Mouse (Mus musculus) forebrain, embryonic 11.5 days (tissue): ENCODE results near the gene Pak6. TPM values are rescaled to one million over a fixed set of nuclear protein-coding genes. Genes with fewer than 3 reads are reported as not detected.

Source experiments
- ATAC-seq: fragments of 200-750 bp; cut with Nextera tagmentation; replicated peaks from 2 replicates; pipeline ENCODE4 v1.8.0; 2017; ENCODE audit warnings: moderate TSS enrichment; ENCODE audit not compliant: low FRiP score
- DNase-seq: peaks from one replicate; pipeline ENCODE4 v3.0.0-alpha.2; 2017; ENCODE audit warnings: low spot score
- H3K27ac ChIP-seq: fragments of 300-500 bp; sonication (generic); 2 replicates; pipeline ENCODE4 v1.5.1; 2014; ENCODE audit warnings: low read depth, low read length
- H3K27me3 ChIP-seq: fragments of 300-500 bp; sonication (generic); 2 replicates; pipeline ENCODE4 v1.6.1; 2014; ENCODE audit warnings: mild to moderate bottlenecking, low read length, mixed read lengths; ENCODE audit not compliant: control insufficient read depth, insufficient read depth
- H3K36me3 ChIP-seq: fragments of 300-500 bp; sonication (generic); 2 replicates; pipeline ENCODE4 v1.6.1; 2014; ENCODE audit warnings: mild to moderate bottlenecking, low read length, moderate library complexity, mixed read lengths; ENCODE audit not compliant: control insufficient read depth, insufficient read depth
- H3K4me1 ChIP-seq: fragments of 300-500 bp; sonication (generic); replicated peaks from 2 replicates; pipeline ENCODE4 v1.6.1; 2014; ENCODE audit warnings: low read length, mixed read lengths; ENCODE audit not compliant: control insufficient read depth, insufficient read depth
- H3K4me2 ChIP-seq: fragments of 300-500 bp; sonication (generic); 2 replicates; pipeline ENCODE4 v1.6.1; 2014; ENCODE audit warnings: low read depth, mild to moderate bottlenecking, low read length, moderate library complexity, mixed read lengths; ENCODE audit not compliant: severe bottlenecking
- H3K4me3 ChIP-seq: fragments of 300-500 bp; sonication (generic); 2 replicates; pipeline ENCODE4 v1.5.1; 2014; ENCODE audit warnings: low read depth, low read length
- H3K9ac ChIP-seq: fragments of 300-500 bp; sonication (generic); 2 replicates; pipeline ENCODE4 v1.6.1; 2014; ENCODE audit warnings: low read length
- H3K9me3 ChIP-seq: fragments of 300-500 bp; sonication (generic); 2 replicates; pipeline ENCODE4 v1.6.1; 2016; ENCODE audit warnings: low read length, mixed read lengths; ENCODE audit not compliant: control insufficient read depth
- WGBS: fragments of 180-500 bp; shearing (Covaris S2); extraction: QIAGEN DNeasy Blood & Tissue Kit; methylation state at CpG from one replicate; pipeline ENCODE4 v1.1.7; 2014; 5-methylcytosine and 5-hydroxymethylcytosine counted together
- polyA plus RNA-seq: library from polyadenylated mRNA; unstranded; fragments of >200 nt; fragmentation: Nextera tagmentation; extraction: Ambion mirVana; gene quantifications from 2 replicates; pipeline ENCODE4 v1.2.1, GENCODE M21; 2014

The Pak6 gene
- polyA plus RNA-seq, 1 experiment from 2014 or later = 1.2 TPM

DNA sequence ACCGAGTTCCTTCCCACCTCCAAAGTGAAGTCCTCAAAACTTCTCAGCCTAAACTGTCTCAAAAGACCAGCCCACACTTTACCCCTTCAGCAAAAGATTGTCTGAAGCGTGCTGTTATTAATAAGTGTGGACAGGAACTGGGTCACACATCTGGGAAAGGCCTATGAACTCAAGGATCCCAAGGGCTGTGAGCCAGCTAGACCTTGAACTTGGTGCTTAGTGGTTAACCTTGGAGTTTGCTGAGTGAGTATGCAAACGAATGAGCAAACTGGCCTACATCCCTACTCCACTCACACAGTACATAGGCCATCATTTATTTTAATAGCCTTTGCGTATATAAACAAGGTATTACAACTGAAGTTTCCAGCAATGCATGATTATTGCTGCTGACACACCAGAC, 62.4 kb downstream of the Pak6 start:
- 91% methylated on average over 4 of the region's 4 CpGs for WGBS
- no peak for DNase-seq
- no peak for ATAC-seq

DNA sequence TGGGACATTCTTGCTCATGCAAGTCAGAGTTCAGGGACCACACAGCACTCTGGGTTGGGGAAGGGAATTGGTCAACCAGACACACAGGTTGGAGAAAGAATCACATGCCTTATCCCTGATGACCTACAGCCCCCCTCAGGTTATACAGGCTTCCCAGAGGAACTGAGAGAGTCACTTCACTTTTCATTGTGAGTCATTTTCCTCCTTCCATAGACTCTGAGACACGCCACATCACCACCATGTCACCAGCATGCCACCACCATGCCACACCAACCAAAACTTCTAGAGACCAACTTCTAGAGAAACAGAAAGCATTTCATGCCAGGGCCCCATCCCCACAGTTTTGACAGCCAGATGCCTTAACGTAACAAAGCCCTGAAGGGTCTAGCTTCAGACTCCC, 63.8 kb downstream of the Pak6 start:
- H3K4me3 ChIP-seq = no peak overlapping the region
- H3K9ac ChIP-seq = no peak overlapping the region
- no peaks in the 10 kb centered on the region for H3K36me3 ChIP-seq
- no peaks in the 10 kb centered on the region for H3K9me3 ChIP-seq
- H3K4me2 ChIP-seq = no peak overlapping the region
- WGBS = 88% methylated on average over 2 of the region's 2 CpGs
- no peak for DNase-seq
- H3K4me1 ChIP-seq = no peaks in the 10 kb centered on the region
- no peak for ATAC-seq
- no peaks in the 10 kb centered on the region; the same call in 1 of the 2 replicates for H3K27me3 ChIP-seq
- no peak overlapping the region for H3K27ac ChIP-seq

More for the DNA sequence above, 62.4 kb downstream of the Pak6 start:
- Histone ChIP-seq H3K27me3 (no peaks in the 10 kb centered on the region; the same call in 1 of the 2 replicates), H3K4me2 (no peak overlapping the region), H3K4me3 (no peak overlapping the region), H3K9ac (no peak overlapping the region), H3K9me3 (no peaks in the 10 kb centered on the region), H3K27ac (no peak overlapping the region), H3K4me1 (no peaks in the 10 kb centered on the region), H3K36me3 (no peaks in the 10 kb centered on the region)

DNA sequence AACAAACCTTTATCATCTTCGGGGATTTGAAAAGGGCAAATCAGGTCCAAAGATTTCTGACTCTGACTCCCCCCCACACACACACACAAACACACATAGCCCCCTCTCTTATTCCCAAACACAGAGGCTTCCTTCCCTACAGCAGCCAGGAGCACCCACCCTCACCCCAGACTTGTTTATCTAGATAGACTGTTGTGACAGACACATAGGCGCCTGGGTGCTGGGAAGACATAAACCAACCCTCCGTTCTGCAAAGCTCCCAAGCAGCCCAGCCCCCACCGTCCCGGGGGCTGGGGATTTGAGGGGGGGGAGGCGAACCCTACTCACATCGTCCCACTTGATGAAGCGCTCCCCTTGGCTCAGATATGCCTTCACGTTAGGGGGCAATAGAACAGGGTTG, 64.8 kb downstream of the Pak6 start:
- H3K4me2 ChIP-seq = no peak overlapping the region
- 30% methylated on average over 9 of the region's 9 CpGs for WGBS
- ATAC-seq = no peak
- no peaks in the 10 kb centered on the region; the same call in 1 of the 2 replicates for H3K27me3 ChIP-seq
- DNase-seq = no peak
- no peak overlapping the region for H3K4me3 ChIP-seq
- no peaks in the 10 kb centered on the region for H3K9me3 ChIP-seq
- H3K9ac ChIP-seq = no peak overlapping the region
- no peaks in the 10 kb centered on the region for H3K36me3 ChIP-seq
- H3K27ac ChIP-seq = no peak overlapping the region
- no peaks in the 10 kb centered on the region for H3K4me1 ChIP-seq

DNA sequence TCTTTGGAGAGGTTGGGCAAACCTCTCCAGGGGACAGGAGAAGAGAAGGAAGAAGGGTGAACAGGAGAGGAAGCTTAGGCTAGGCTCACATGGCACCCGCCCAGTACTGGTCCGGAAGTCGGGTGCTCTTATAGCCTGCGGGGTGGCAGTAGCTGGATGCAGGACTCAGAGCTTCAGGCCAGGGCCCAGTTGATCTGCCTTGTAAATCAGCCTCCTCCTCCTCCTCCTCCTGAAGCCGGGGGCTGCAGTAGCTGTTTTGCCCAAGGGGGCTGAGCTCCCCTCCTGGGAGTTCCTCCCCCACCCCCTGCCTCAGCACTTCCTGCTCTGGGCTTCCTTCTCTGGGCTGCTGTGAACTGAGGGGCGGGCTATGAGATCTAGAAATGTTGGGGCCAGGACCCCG, 65.2 kb downstream of the Pak6 start, which contains the start of gene Plcb2:
Plcb2 (minus strand) TSS at position 102 of the 400 bp plus-strand sequence.
- DNase-seq = no peak
- Histone ChIP-seq H3K4me1 (no peaks in the 10 kb centered on the region), H3K9me3 (no peaks in the 10 kb centered on the region), H3K4me3 (no peak within 1 kb of the TSS), H3K27me3 (no peaks in the 10 kb centered on the region; the same call in 1 of the 2 replicates), H3K36me3 (no peaks in the 10 kb centered on the region), H3K9ac (no peak within 1 kb of the TSS), H3K27ac (no peak within 1 kb of the TSS), H3K4me2 (no peak within 1 kb of the TSS)
- 21% methylated on average over 7 of the region's 7 CpGs for WGBS
- no peak for ATAC-seq

DNA sequence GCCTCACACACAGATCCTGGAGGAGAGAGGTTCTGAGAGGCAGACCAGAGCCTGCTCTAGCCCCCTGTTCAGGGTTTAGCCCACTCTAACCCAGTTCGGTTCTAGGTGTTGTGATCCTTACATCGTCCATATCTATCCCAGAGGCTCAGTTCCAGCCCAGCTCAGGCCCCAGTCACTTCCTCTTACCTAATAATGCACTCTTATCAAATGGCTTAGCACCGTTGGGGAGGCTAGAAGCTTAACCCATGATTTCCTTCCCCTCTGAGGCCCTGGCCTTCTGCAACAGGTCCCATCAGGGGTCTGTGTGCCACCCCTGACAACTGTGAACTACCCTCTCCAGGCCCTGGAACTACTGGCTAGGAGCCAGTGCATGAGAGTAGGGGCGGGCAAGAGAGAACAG, 66.1 kb downstream of the Pak6 start:
- no peaks in the 10 kb centered on the region for H3K36me3 ChIP-seq
- H3K27ac ChIP-seq = no peak overlapping the region
- H3K27me3 ChIP-seq = no peaks in the 10 kb centered on the region; the same call in 1 of the 2 replicates
- WGBS = 50% methylated on average over 4 of the region's 4 CpGs
- H3K4me2 ChIP-seq = no peak overlapping the region
- ATAC-seq (no peak), DNase-seq (no peak)
- H3K9ac ChIP-seq = no peak overlapping the region
- no peaks in the 10 kb centered on the region for H3K9me3 ChIP-seq
- H3K4me3 ChIP-seq = no peak overlapping the region
- no peaks in the 10 kb centered on the region for H3K4me1 ChIP-seq

DNA sequence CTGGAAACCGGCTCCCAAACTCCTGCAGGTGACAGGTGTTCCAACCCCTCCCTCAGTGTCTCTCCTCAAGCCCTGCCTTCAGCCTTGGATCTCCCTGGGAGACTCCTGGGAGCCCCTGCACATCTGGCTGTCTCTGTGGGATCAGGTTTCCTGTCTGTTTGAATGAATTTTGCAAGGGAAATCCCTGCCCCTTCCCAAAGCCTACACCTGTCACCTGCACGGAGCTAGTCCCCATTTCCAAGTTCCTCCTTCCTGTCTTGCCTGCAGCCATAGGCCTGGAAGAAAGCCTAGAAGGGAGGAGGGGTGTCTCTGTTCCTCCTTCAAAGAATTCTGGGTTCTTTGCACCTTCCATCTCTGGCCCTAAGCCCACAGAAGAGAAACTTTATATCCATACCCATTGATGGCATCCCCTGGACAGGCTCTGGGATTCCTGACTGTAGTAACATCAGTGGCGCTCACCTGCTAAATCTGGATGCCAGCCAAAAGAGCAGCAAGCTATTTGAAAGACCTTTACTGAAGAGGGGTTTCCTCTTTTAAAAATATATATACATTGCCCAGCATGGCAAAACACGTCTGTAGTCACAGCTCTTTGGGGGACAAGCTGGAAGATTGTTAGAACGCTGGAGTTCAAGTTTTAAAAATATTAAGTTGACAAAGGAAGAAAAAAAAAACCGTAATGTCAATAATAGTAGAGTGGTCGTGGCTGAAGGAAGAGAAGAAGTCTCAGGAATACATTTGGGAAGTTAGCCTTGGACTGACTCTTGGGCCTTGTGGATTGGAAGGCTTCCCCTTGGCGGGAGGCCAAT, 66.9 kb downstream of the Pak6 start:
- Histone ChIP-seq H3K36me3 (no peaks in the 10 kb centered on the region), H3K9ac (no peak overlapping the region), H3K9me3 (no peaks in the 10 kb centered on the region), H3K27me3 (no peaks in the 10 kb centered on the region; the same call in 1 of the 2 replicates), H3K4me2 (no peak overlapping the region), H3K4me1 (no peaks in the 10 kb centered on the region), H3K4me3 (no peak overlapping the region), H3K27ac (no peak overlapping the region)
- ATAC-seq (no peak), DNase-seq (no peak)
- WGBS = 26% methylated on average over 8 of the region's 8 CpGs

DNA sequence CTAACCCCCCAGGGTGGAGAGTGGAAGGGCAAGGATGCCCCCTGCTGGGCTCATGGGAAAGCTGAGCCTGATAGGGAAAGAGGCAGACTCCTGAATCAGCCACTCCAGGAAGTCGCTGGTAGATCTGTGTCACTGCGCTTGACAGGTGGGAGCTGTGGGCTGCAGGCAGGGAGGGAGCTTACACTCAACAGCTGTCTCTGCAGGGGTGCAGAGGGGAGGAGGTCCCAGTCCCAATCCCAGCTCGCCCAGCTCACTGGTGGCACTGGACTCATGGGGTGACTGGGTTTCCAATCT, 67.5 kb downstream of the Pak6 start:
- ATAC-seq (no peak), DNase-seq (no peak)
- Histone ChIP-seq H3K27me3 (no peaks in the 10 kb centered on the region; the same call in 1 of the 2 replicates), H3K4me3 (no peak overlapping the region), H3K4me2 (no peak overlapping the region), H3K9me3 (no peaks in the 10 kb centered on the region), H3K9ac (no peak overlapping the region), H3K27ac (no peak overlapping the region), H3K4me1 (no peaks in the 10 kb centered on the region), H3K36me3 (no peaks in the 10 kb centered on the region)
- 11% methylated on average over 3 of the region's 3 CpGs for WGBS

DNA sequence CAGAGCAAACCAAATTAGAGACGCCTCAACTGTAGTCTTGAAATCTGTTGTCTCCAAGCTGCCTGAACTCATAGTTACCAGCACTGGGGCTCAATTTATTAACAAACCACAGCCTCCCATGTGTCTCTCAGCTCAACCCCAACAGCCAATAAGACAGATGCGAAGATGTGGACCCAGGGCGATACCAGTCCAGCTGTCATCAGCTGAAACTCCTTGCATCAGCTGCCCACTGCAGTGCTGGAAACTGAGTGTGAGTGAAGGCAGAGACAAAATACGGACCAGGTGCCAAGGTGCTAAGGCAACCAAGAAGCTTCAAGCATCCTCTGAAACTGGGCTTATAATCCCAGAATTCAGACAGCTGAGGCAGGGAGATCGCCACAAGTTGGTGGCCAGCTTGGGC, 68.9 kb downstream of the Pak6 start:
- Histone ChIP-seq H3K4me2 (no peak overlapping the region), H3K4me1 (no peaks in the 10 kb centered on the region), H3K27me3 (no peaks in the 10 kb centered on the region; the same call in 1 of the 2 replicates), H3K27ac (no peak overlapping the region), H3K36me3 (no peaks in the 10 kb centered on the region), H3K9me3 (no peaks in the 10 kb centered on the region), H3K4me3 (no peak overlapping the region), H3K9ac (no peak overlapping the region)
- no peak for DNase-seq
- no peak for ATAC-seq
- WGBS = 90% methylated on average over 5 of the region's 5 CpGs

DNA sequence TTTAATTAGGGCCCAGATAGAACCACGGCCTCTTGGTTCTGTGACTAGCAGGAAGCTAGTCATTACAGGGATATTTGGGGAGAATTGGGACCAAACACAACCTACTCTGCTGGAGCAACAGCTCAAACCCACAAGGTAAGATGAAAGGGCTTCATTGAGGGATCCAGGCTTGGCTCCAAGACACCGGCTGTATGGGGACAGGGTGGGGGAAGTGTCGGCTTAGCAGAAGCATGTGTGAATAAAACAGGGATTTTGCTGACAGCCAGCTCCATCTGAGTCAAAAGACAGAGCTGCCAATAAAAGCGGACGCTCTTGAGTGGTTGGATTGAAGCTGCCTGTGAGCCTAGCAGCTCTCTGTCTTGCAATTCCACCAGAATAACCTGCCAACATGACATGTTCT, 70.2 kb downstream of the Pak6 start:
- no peaks in the 10 kb centered on the region for H3K9me3 ChIP-seq
- no peak overlapping the region for H3K4me3 ChIP-seq
- DNase-seq (no peak), ATAC-seq (no peak)
- WGBS = 60% methylated on average over 5 of the region's 5 CpGs
- no peak overlapping the region for H3K4me2 ChIP-seq
- H3K27ac ChIP-seq = no peak overlapping the region
- H3K4me1 ChIP-seq = no peaks in the 10 kb centered on the region
- no peaks in the 10 kb centered on the region for H3K27me3 ChIP-seq
- no peaks in the 10 kb centered on the region for H3K36me3 ChIP-seq
- H3K9ac ChIP-seq = no peak overlapping the region
